Comparison of ENCODE assay signal across 20 mouse cellular contexts in the genomic region with DNA sequence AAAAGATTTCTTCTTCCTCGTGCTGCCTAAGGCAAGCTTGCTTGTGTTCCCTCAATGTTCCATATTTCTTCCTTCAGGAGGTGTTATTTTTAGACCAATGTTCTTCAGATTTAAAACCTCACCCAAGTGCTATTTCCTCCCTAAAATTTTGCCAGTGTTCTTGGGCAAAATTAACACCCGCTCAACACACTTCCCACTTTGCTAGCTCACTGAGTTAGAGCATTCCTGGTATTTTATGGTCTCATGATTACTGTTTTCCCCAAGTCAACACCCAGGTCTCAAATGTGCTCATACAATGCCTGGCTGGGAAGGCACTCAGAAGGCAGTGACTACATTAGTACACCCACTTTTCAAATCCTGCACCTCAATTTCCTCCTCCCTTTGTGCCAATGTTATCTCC. TPM values are rescaled to one million over a fixed set of nuclear protein-coding genes. Genes with fewer than 3 reads are reported as not detected.
DNase-seq lines count a peak whose midpoint lies in the region; TF ChIP-seq lines count a peak whose summit lies in the region.
"Had no signal": no experiment of that assay in that cellular context is flagged by ENCODE, and none has a peak within 500 bp of the region (broad histone marks: within the 10 kb centered on the region; RNA-seq: fewer than 3 reads in every experiment).

No protein-coding gene starts in this region.

- peak; percentile 17 to 37 for DNase-seq in frontal cortex, postnatal 36 days (ENCODE audit: low spot score in 2 of 2)
- DNase-seq in frontal cortex, postnatal 25 days (ENCODE audit: low spot score in 2 of 2), result no peak
- DNase-seq in right cerebral cortex, adult 18-20 months, result peak; percentile 48
- no peak for DNase-seq in right cerebral cortex, postnatal 14 days
- DNase-seq in left cerebral cortex, adult 2 months (ENCODE audit: extremely low spot score in 1 of 2, low spot score in 2 of 2), result no peak
- peak; percentile 26 to 28 for DNase-seq in left cerebral cortex, postnatal 36 days (ENCODE audit: low spot score in 2 of 2)
- no peak for DNase-seq in thymus, postnatal 36 days
- DNase-seq: adrenal gland, postnatal 14 days; cerebellum, adult 2 months; cerebellum, postnatal 10 days; forebrain, postnatal 0 days; gastrocnemius, postnatal 36 days; heart, adult 11 months; heart, postnatal 4 days had no signal

- TF ChIP-seq CTCF in left cerebral cortex, adult 2 months (IDR thresholded peaks at IDR 0.05), result no peak

- intact Hi-C loops in left cerebral cortex, adult 2 months (cut with DNase I), result loop anchor here (1.0 to 10.0 kb wide), 2 partner anchors 26 to 177 kb away; no protein-coding TSS in a partner anchor
- intact Hi-C loops in left cerebral cortex, postnatal 36 days (cut with DNase I), result no loop called here

- peak overlapping the region; percentile 70; the same call in 1 of the 2 replicates for H3K27ac ChIP-seq in left cerebral cortex, adult 2 months
- H3K27ac ChIP-seq: embryonic facial prominence, embryonic 10.5 days; forebrain, embryonic 13.5 days; heart, embryonic 13.5 days; hindbrain, embryonic 12.5 days had no signal

- no peak overlapping the region for H3K4me3 ChIP-seq in left cerebral cortex, adult 2 months
- H3K4me3 ChIP-seq: embryonic facial prominence, embryonic 10.5 days; forebrain, embryonic 13.5 days; heart, embryonic 13.5 days; hindbrain, embryonic 12.5 days had no signal

RNA-seq across cellular contexts. Expression of a gene that starts 27.9 kb away (rescaled TPM):
- total RNA-seq in left cerebral cortex, adult 2 months (2021), result 10 to 100 TPM; 20.9 to 21.7 TPM
- total RNA-seq in left cerebral cortex, postnatal 36 days (2021), result 10 to 100 TPM; 19.5 to 20.5 TPM
- total RNA-seq: CH12.LX; gastrocnemius, postnatal 36 days; heart, postnatal 4 days had no signal

RNA-seq across cellular contexts. Expression of a gene that starts 44.0 kb away (rescaled TPM):
- 10 to 100 TPM; 13.2 to 13.8 TPM for total RNA-seq in left cerebral cortex, adult 2 months (2021)
- 10 to 100 TPM; 12.5 to 12.7 TPM for total RNA-seq in left cerebral cortex, postnatal 36 days (2021)
- total RNA-seq: adrenal gland, postnatal 14 days; CH12.LX; gastrocnemius, adult 8-10 months; gastrocnemius, postnatal 36 days; heart, postnatal 4 days had no signal

Comparison
In these comparisons a context has a peak if more than half of its experiments do, and no peak if none do; other contexts are left out.
1. DNase-seq: peak in frontal cortex, postnatal 36 days (2 of 2), right cerebral cortex, adult 18-20 months (single experiment) and left cerebral cortex, postnatal 36 days (2 of 2); none in frontal cortex, postnatal 25 days (0 of 2), right cerebral cortex, postnatal 14 days (single experiment), left cerebral cortex, adult 2 months (0 of 2) and thymus, postnatal 36 days (0 of 2).